Mouse (Mus musculus) kidney, adult 9 months (tissue): ENCODE data around the gene Defb6.

Experiments
- DNase-seq: peaks from one replicate; pipeline ENCODE4 v3.0.0; 2022

Defb6 gene

GRCm38 (mm10) chr8:19225161-19225560 is at the start of gene Defb6:
Gene Defb6 (plus strand): TSS chr8:19225478.
- no peak for DNase-seq

GRCm38 (mm10) chr8:19238101-19238500 is 12.8 kb downstream of the Defb6 start:
- no peak for DNase-seq

DNA sequence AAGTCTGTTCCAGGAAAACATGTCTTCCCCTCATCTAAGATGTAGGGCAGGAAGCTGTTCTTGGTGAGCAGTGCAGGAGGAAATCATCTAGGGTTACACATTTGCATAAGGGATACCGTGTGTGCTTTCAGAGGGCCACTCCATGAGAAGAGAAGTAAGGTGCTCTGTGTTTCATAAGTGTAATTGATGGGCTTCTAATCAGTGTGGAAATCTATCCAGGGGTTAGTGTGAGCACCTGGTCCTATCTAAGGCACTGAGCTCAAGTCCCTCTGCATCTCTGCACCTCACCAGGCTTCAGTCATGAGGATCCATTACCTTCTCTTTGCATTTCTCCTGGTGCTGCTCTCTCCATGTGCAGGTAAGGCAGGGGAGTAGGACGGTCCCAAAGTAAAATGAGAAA is 14.3 kb downstream of the Defb6 start, which contains the start of gene Defb46:
Gene Defb46, plus strand, starts transcription at position 301 of the 400 bp plus-strand sequence.
- no peak for DNase-seq

- DNase-seq, result no peak
Measured at GRCm38 (mm10) chr8:19247280-19247679, 22.0 kb downstream of the Defb6 start, which contains the start of gene Defb5. Gene Defb5 (plus strand): TSS chr8:19247580.

- DNase-seq, result no peak
Measured at GRCm38 (mm10) chr8:19258136-19258535, 32.9 kb downstream of the Defb6 start.

DNA sequence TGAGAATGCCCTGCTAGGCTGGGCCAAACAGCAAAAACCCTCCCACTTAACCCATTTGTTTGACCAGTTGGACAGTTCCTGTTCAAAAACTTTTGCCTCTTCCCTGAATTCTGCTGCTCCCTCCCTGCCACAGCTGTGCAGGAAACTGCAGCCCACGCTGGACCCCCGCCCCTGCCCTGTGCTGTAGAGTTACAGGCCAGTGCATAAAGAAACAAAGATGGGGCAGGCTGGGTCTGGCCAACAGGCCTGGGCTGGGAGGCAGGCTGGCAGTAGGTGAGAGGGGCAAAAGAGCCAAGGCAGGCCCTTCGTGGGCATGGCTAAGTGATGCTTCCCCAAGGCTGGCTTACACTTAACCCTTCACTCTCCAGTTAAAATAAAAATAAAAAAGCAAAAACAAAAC is 34.4 kb downstream of the Defb6 start:
- DNase-seq, result no peak
